Mouse (Mus musculus) C2C12 (cell line): ENCODE results near the gene Pgrmc2. TPM values are rescaled to one million over a fixed set of nuclear protein-coding genes. Genes with fewer than 3 reads are reported as not detected.

Experiments
- H3K27me3 ChIP-seq: one replicate; pipeline ENCODE4 v1.6.1; 2011; ENCODE audit not compliant: control insufficient read depth, insufficient read depth, insufficient read length
- H3K36me3 ChIP-seq: one replicate; pipeline ENCODE4 v1.6.1; 2011; ENCODE audit not compliant: control insufficient read depth, insufficient read depth
- H3K4me3 ChIP-seq: one replicate; pipeline ENCODE4 v1.5.1; 2011; ENCODE audit warnings: mild to moderate bottlenecking, control low read depth; ENCODE audit not compliant: poor library complexity, insufficient read depth, severe bottlenecking
- H3K79me2 ChIP-seq: one replicate; pipeline ENCODE4 v1.6.1; 2011; ENCODE audit not compliant: control insufficient read depth, insufficient read depth
- H3K79me3 ChIP-seq: one replicate; pipeline ENCODE4 v1.6.1; 2011; ENCODE audit warnings: low read depth, control low read depth
- H3ac ChIP-seq: one replicate; pipeline ENCODE3; 2011; ENCODE audit warnings: low read depth; ENCODE audit not compliant: control insufficient read depth, insufficient read length
- CEBPB ChIP-seq: IDR thresholded peaks from one replicate; pipeline ENCODE4 v1.6.1; 2011; ENCODE audit warnings: low read depth, mild to moderate bottlenecking, control low read depth, moderate library complexity
- CTCF ChIP-seq: IDR thresholded peaks from one replicate; pipeline ENCODE4 v1.5.1; 2011; ENCODE audit not compliant: control insufficient read depth, insufficient read depth, insufficient read length
- FOSL1 ChIP-seq: IDR thresholded peaks from one replicate; pipeline ENCODE4 v1.8.0; 2011; ENCODE audit warnings: mild to moderate bottlenecking, low read length; ENCODE audit not compliant: poor library complexity, insufficient read depth, severe bottlenecking
- MAX ChIP-seq: IDR thresholded peaks from one replicate; pipeline ENCODE4 v1.6.1; 2011; ENCODE audit warnings: mild to moderate bottlenecking, control low read depth
- MYOD1 ChIP-seq: IDR thresholded peaks from one replicate; pipeline ENCODE4 v1.6.1; 2011; ENCODE audit warnings: low read depth; ENCODE audit not compliant: control insufficient read depth, insufficient read length
- MYOG ChIP-seq: IDR thresholded peaks from one replicate; pipeline ENCODE4 v1.6.1; 2011; ENCODE audit not compliant: control insufficient read depth, insufficient read length; ENCODE audit errors: extremely low read depth
- USF1 ChIP-seq: IDR thresholded peaks from one replicate; pipeline ENCODE4 v1.6.1; 2011; ENCODE audit warnings: low read depth, mild to moderate bottlenecking, control low read depth, moderate library complexity
- polyA plus RNA-seq: library from polyadenylated mRNA; unstranded; fragments of >200 nt; fragmentation: generic; extraction: Trizol; gene quantifications from one replicate; pipeline ENCODE4 v1.2.1, GENCODE M21; 2012; ENCODE audit warnings: missing spikeins

Gene Pgrmc2
- polyA plus RNA-seq, 1 experiment: 39.8 TPM

DNA sequence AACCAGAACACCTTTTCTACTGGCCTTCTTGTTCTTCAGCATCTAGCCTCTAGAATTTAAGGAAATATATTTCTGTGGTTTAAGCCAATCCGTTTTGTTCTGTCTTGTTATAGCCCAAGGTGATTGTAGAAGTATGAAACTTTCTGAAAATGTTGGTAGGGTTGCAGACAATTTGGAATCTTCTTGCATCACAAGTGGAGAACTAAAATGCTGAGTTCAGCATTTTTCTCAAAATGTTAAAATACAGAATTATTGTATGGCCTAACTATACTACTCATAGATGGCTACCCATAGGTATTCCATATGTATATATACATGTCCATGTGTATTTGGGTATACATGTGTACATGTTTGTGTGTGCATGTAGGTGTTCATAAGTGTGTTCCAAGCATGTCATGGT is 52.1 kb downstream of the Pgrmc2 start:
- Histone ChIP-seq H3ac (no peak overlapping the region), H3K79me2 (no peaks in the 10 kb centered on the region), H3K36me3 (no peaks in the 10 kb centered on the region), H3K27me3 (no peaks in the 10 kb centered on the region), H3K79me3 (no peaks in the 10 kb centered on the region), H3K4me3 (no peak overlapping the region)
- TF ChIP-seq FOSL1: no peak
- no peak for TF ChIP-seq CEBPB
- no peak for TF ChIP-seq MYOG
- TF ChIP-seq USF1: no peak
- no peak for TF ChIP-seq CTCF
- no peak for TF ChIP-seq MYOD1

DNA sequence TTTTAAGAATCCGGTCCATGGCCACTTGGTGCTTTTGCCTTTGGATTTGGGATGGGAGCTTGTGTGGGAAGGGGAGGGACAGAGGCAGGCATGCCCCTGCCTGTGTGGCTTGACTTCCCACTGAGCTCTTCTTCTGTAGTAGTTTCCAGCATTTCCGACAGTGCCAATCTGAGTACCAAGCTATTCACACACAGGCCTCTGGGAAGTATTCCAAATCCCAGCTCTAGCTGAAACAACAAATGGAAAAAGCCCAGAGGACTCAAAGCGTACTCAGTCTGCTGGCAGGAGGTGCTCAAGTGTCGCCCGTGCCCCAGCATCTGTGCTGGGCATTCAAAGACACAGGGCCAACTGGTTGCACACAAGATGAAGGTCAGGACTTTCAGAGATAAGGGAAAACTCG is 60.9 kb downstream of the Pgrmc2 start:
- TF ChIP-seq FOSL1 (no peak), MYOD1 (no peak), CEBPB (no peak), MAX (no peak), USF1 (no peak), MYOG (no peak), CTCF (no peak)
- Histone ChIP-seq H3K36me3 (no peaks in the 10 kb centered on the region), H3K27me3 (no peaks in the 10 kb centered on the region), H3K79me3 (no peaks in the 10 kb centered on the region), H3K4me3 (no peak overlapping the region), H3ac (no peak overlapping the region), H3K79me2 (no peaks in the 10 kb centered on the region)

DNA sequence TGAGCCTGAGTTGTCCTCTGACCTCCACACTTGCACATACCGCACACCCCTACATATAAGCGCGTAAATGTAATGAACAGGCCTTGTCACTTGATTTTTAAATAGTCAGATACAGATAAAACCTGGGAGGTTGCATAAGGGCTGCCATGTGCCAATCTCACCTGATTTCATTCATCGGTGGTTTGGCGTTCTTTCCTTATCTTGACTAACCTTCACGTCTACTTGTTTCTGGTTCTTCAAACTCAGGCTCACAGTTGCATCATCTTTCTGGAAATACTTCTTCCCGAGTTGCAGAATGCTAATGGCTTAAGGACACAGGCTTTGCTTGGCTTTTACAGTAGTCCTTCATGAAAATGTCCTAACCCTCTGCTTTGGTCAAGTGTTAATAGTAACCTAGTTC is 62.2 kb downstream of the Pgrmc2 start:
- Histone ChIP-seq H3K4me3 (no peak overlapping the region), H3K79me2 (no peaks in the 10 kb centered on the region), H3K27me3 (no peaks in the 10 kb centered on the region), H3K36me3 (no peaks in the 10 kb centered on the region), H3ac (no peak overlapping the region), H3K79me3 (no peaks in the 10 kb centered on the region)
- no peak for TF ChIP-seq CTCF
- TF ChIP-seq MYOG: no peak
- no peak for TF ChIP-seq MAX
- no peak for TF ChIP-seq MYOD1
- no peak for TF ChIP-seq USF1

DNA sequence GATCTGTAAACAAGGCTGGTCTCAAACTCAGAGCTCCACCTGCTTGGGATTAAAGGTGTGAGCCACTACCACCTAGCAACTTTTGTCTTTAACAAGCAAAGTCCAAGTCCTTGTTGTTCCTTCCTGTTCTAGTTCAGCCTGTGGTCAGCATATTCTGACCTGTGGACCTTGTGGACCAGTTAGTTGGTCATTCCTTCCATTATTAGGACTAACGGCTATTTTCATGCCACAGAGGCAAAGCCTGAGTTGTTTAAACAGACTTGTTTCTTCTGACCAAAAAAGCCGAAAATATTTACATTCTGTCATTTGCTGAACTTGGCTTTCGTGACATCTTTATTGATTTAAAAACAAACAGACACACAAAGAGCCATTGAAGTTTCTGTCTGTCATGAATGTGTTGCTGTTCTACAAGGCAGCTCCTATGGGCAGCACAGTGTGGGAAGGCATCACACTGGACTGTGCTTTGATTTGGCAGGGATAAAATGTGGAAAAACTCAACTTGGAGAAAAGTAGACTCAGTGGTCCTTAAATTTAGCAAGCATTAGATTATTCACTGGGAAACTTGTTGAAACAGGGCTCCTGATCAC is 64.7 kb downstream of the Pgrmc2 start:
- Histone ChIP-seq H3ac (no peak overlapping the region), H3K79me2 (no peaks in the 10 kb centered on the region), H3K79me3 (no peaks in the 10 kb centered on the region), H3K27me3 (no peaks in the 10 kb centered on the region), H3K4me3 (no peak overlapping the region), H3K36me3 (no peaks in the 10 kb centered on the region)
- TF ChIP-seq MYOD1: no peak
- TF ChIP-seq MYOG: no peak
- no peak for TF ChIP-seq CEBPB
- no peak for TF ChIP-seq CTCF
- no peak for TF ChIP-seq MAX
- TF ChIP-seq FOSL1: no peak

Other genes with a start within 250 kb of the Pgrmc2 start
- 1.8 TPM for gene Mfsd8, start 236.2 kb downstream of the Pgrmc2 start, polyA plus RNA-seq
- 0.47 TPM for gene Abhd18, start 236.1 kb downstream of the Pgrmc2 start, polyA plus RNA-seq
- not detected for gene 1700034I23Rik, start 180.5 kb downstream of the Pgrmc2 start, polyA plus RNA-seq
- gene Larp1b, start 133.2 kb downstream of the Pgrmc2 start, polyA plus RNA-seq: 7.7 TPM